Mouse (Mus musculus) spleen, adult 2 months (tissue): ENCODE measurements at regions not wholly inside any gene's neighbourhood (a gene's known extent, or its start where the extent isn't known, plus 50 kb on each side); places are given as distances from the start of the nearest gene placed in this dataset.

ENCODE experiments used
- CTCF ChIP-seq: fragments of 200-500 bp; IDR thresholded peaks from 2 replicates; pipeline ENCODE4 v1.5.1; 2011; ENCODE audit warnings: mild to moderate bottlenecking, inconsistent platforms; ENCODE audit not compliant: insufficient read depth, insufficient read length, insufficient replicate concordance; ENCODE audit errors: extremely low read depth
- POLR2A ChIP-seq: fragments of 200-500 bp; IDR thresholded peaks from 2 replicates; pipeline ENCODE4 v1.6.1; 2011; ENCODE audit warnings: low read depth, low read length, inconsistent platforms

DNA sequence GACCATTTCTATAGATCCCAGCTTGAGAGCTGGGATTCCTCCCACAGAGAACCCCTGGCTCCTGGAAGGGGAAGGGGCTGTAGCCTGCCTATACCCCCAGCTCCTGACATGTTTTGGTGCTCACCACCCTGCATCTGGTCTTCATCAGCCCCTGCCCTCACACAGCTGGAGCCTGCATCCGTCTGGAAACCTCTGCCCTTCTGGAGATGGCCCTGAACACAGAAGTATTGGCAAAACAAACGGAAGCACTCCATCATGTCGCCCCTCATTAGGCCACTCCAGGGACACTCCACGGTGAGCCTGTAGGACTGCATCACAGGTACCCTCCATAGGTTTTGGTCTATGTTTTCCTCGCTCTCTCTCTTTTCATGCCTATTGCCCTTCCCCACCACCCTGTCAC, 231.3 kb downstream of the Rybp start:
- TF ChIP-seq CTCF (no peak), POLR2A (no peak)
